Mouse (Mus musculus): ENCODE data around the gene Wnk4.

- TF ChIP-seq ZNF384 (IDR thresholded peaks at IDR 0.05; ENCODE audit: low read depth, low read length) (no peak), ZC3H11A (IDR thresholded peaks at IDR 0.05; ENCODE audit: borderline replicate concordance, low read depth, low read length) (no peak), MAFK (IDR thresholded peaks at IDR 0.05; ENCODE audit: insufficient read depth, low read depth, low read length) (no peak)
These were observed 50.7 kb downstream of the Wnk4 start for GRCm38 (mm10) chr11:101311083-101311482.

All from ES-E14 (cell line).